Mouse (Mus musculus) kidney, postnatal 4 days (tissue): ENCODE results near the gene Olfr157.

ENCODE experiments used
- DNase-seq, 2 experiments: peaks; one replicate each; pipeline ENCODE4 v3.0.0; 2021; ENCODE audit warnings: mixed read lengths in 2 of 2

Olfr157 gene

DNA sequence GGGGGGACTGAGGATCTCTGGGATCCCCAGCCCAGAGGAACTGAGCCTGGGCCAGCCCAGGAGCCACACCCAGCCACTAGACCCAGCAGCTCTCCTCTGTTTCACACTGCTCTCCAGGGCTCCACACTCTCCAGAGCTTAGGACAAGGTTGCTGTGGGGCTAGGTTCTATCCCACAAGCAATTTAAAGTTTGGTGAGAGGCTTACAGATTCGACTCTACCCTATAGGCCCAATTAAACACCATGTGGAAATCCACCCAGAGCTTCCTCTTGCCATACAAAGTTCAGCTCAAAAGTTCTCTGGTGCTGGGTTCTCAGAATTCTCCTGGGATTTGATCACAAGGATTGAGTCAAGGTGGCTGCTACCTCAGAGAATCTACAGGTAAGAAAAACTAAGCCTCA lies at the start of gene Olfr157:
Gene Olfr157, minus strand, starts transcription at position 101 of the 400 bp plus-strand sequence.
- no peak for DNase-seq

DNA sequence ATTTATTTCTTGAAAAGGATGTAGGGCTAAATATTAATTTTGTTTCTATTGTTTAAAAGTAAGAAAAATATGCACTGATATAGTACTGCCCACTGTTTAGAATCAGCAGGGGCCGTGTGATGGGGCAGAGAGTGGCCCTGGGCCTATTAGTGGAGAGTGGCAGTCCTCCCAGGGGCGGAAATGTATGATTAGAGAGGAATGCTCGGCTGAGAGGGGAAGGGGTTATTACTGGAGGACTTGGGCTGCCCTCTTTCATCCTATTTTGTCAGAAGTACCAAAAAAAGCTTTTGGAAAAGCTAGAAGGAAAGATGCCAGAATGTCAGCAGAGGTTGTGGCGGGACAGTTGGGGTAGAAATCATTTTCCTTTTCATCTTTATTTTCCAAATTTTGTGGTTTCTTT lies 44.2 kb upstream of the Olfr157 start:
- DNase-seq = peak in 1 of 2 experiments; percentile 21

DNA sequence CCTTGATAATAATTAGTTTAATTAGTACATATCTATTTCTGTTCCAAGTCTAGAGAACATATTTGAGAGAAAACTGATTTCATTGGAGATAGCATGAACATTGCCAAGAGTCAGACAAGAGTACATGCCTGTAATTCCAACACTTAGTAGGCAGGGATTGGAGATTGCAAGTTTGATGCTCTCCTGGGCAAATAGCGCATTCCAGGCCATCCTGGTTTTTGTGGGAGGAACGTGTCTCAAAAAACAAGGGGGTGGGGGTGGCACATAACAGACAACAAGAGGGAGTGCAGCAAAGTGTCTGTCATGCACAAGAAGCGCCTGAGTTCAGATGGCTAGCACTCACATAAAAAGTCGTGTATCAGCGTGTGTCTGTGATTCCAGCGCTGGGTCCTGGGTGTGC lies 39.6 kb upstream of the Olfr157 start:
- DNase-seq = no peak

DNA sequence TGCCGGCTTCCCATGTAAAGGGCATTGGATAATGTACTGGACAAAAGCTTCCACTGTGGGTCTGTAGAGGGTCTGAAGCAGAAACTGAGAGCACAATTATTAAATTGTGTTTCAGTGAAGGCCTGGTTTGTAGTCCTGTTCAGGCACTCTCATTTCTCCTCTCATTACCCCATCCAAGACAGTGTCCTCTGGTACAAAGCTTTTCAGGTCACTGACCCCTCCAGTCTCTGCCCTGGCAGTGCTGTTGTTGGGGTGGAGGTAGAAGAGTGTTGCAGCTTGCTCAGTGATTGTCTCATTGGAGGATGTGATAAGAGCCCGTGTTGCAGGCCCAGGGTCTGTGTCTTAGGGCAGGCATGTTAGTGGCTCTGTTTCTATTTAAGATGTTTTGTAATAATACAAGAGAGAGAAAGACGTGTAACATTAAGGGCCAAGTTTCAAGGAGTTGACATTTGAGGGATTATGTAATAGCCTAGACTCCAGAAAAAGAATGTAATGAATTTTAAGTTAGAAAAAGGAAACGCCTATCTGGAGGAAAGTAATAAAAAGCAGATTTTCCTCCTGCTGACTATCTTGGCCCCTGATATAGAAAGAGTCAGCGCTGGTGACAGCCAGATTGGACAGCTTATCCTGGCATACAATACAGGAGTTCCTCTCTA lies 38.2 kb upstream of the Olfr157 start:
- no peak for DNase-seq

- no peak for DNase-seq
Measured at GRCm38 (mm10) chr4:43877230-43877629, 37.2 kb upstream of the Olfr157 start.

DNA sequence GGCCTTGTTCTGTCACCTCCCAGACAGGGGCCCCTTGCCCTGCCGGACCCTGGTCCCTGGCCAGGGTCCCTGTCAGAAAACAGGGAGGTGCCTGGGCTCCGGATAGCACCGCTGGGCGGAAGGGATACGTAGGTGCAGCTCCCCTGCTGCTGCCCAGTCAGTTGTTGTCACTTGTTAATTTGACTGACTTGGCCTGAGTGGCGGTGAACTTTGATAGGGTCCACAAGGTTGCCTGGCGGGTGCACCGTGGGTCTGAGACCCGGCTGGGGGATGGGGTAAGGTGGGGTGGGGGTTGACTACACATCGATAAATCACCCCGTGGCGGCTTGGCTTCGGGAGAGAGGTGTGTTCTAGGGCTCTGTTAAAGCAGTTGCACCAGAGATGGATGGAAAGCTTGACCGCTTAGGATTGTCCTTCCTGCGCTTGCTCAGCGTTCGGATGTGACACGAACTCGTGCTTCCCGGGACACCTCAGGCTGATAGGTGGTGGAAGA lies 36.0 kb upstream of the Olfr157 start:
- no peak for DNase-seq

DNA sequence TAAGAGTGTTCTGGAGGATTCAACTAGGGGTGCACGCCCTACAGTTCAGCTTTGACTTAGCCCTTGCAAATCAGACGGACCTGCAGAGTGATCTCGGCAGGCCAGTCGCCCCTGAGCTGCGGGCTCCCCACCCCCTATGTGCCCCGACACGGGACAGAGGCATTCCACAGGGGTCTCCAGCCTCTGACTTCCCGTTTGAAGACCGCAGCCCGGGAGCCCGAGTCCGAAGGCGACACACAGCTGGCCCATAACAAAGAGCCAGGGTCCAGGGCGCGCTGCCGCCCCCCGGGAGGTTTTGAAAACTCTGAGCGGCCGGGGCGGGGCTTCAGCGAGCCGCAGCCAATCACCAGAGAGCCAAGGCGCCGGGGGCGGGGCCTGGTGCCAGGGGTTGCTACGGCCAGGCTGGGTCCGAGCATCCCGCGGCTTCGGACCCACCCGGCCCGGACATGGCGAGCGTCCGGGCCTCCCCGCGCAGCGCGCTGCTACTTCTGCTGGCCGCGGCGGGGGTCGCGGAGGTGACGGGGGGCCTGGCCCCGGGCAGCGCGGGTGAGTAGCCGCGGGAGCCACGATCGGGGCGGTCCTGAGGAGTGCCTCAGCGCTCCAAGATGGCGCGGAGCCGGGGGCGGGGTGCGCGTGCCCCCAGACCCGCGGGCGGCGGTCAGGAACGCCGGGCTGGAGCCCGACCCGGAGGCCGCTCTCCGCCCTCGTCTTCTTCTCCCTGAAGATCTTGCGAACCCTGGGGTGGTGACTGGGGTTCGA lies 35.3 kb upstream of the Olfr157 start, which contains the start of gene Reck:
Gene Reck, plus strand, starts transcription at position 371 of the 759 bp plus-strand sequence.
- peak; percentile 96 to 97 for DNase-seq

- DNase-seq = no peak
Measured at GRCm38 (mm10) chr4:43874501-43874900, 34.5 kb upstream of the Olfr157 start.

GRCm38 (mm10) chr4:43869821-43870220 lies 29.8 kb upstream of the Olfr157 start:
- no peak for DNase-seq

DNA sequence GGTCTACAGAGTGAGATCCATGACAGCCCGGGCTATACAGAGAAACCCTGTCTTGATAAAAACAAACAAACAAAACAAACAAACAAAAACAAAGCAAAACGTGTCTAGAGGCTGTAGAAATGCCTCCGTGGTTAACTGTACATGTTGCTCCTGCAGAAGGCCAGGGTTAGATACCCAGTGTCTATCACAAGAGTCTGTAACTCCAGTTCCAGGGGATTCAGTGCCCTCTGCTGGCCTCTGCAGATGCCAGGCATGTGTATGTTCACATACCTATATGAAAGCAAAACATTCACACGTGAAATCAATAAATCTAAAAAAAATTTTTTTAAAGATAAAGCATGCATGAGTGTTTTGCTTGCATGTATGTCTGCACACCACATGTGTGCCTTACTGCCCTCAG lies 23.3 kb upstream of the Olfr157 start:
- no peak for DNase-seq

GRCm38 (mm10) chr4:43860744-43861519 lies 20.9 kb upstream of the Olfr157 start:
- peak; percentile 83 to 84 for DNase-seq

DNA sequence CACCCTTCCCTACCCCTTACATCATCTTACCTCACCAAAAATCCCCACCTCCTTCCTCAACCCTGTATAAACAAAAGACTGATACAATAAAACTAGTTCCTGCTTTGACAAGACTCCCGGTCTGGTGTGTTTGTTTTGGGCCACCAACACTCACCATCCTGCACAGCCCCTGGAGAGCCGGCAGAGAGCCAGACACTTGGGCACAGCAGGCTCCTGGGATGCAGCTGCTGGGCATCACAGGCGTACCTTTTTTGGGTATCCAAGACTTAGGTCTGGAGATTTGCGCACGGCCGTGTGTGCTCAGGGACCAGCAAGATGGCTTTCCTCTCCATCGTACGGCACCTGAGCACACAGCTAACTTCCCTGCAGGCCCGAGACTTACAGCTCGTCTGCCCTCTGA lies 19.9 kb upstream of the Olfr157 start:
- no peak for DNase-seq

DNA sequence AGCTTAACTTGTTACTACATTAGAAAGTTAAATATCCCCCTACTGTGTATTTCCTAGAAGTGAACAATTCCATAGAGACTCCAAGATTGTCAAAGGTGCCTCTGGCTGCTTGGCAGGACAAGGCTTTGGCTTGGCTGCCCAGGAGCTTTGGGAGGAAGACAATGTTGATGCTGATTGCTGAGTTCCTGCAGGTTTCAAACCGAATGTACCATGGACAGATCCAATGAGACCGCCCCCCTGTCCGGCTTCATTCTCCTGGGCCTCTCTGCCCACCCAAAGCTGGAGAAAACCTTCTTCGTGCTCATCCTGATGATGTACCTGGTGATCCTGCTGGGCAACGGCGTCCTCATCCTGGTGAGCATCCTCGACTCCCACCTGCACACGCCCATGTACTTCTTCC lies 14.1 kb upstream of the Olfr157 start:
- DNase-seq = no peak

DNA sequence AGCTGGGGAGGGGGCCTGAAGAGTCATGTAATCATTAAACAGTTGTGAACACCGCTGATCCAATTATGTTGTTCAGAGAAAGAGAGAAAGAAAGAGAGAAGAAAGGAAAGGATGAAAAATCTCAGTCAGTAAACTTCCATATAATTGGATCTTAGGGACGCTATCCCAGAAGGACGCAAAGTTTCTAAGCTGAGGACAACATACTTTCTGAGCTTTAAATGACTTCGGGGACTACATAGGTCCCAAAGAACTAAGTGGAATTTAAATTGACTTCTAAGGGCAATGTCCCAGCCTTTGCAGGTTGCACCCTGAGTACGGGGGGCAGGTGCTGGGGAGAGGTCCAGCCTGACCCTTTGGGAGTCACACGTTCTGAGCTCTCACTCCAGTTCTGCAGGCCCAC lies 11.3 kb upstream of the Olfr157 start, which contains the start of gene Olfr155:
Gene Olfr155, plus strand, starts transcription at position 301 of the 400 bp plus-strand sequence.
- no peak for DNase-seq

DNA sequence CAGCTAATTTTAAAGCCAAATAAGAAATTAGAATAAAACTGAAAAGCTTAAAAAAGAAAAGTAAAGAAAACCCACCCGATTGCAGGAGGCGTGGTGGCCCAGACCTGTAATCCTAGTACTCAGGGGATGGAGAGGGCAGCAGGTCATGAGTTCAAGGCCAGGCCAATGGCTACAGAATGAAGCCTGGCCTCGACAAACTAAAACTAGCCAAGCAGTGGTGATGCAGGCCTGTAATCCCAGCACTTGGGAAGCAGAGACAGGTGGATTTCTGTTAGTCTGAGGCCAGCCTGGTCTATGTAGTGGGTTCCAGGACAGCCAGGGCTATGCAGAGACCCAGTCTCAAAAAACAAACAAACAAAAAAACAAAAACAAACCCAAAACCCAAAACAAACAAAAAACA lies 1.7 kb downstream of the Olfr157 start:
- no peak for DNase-seq

GRCm38 (mm10) chr4:43834749-43835148 lies 5.3 kb downstream of the Olfr157 start:
- no peak for DNase-seq

- no peak for DNase-seq
Measured at GRCm38 (mm10) chr4:43833752-43834151, 6.2 kb downstream of the Olfr157 start.

DNA sequence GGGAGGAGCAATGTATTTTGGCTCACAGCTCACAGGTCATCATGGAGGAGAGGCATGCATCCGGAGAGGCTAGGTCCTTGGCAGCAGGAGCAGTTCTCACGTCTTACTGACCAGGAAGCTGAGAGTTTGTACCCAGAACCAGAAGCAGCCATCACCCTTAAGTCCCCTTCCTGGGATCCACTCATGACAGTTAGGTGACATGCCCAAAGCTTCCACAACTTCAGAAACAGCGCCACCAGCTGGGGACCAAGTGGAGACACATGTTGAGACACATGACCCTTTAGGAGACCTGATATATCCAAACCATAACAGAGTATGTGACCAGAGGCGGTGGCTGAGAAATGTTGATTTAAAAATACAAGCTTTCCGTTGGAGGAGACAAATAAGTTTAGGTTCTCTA lies 8.0 kb downstream of the Olfr157 start:
- peak in 1 of 2 experiments; percentile 4 for DNase-seq

GRCm38 (mm10) chr4:43828806-43829205 lies 11.2 kb downstream of the Olfr157 start:
- no peak for DNase-seq

GRCm38 (mm10) chr4:43823845-43824337 lies 16.1 kb downstream of the Olfr157 start, which contains the start of gene Olfr156:
Gene Olfr156 (minus strand): TSS chr4:43823895.
- DNase-seq = peak; percentile 50 to 68

- DNase-seq = no peak
Measured at GRCm38 (mm10) chr4:43822896-43823550, 17.0 kb downstream of the Olfr157 start.

DNA sequence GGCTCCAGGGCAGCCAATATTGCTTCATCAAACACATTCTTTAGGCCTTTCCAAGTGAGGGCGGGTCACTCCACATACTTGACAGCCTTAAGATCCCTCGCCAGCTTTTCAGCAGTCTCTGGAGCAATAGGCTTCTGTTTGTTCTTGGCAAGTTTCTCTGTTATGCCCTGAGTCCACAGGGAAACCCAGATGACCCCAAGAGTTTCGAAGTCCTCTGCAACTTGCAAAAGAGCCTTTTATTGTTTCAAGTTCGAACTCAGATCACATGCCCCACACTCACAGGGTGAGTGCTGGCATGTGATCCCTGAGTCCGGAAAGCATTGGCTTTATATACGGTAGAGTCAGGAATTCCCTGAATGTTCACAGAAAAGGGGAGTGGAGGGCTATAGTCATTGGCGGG lies 41.1 kb downstream of the Olfr157 start:
- DNase-seq = no peak
